Mouse (Mus musculus) stomach, embryonic 14.5 days (tissue): ENCODE results near the gene Slc37a4. TPM values are rescaled to one million over a fixed set of nuclear protein-coding genes. Genes with fewer than 3 reads are reported as not detected.
A peak's percentile ranks its signal among the peaks of the same experiment; 100 is the strongest.
"Not testable (repeated sequence)": the region's sequence is repeated elsewhere in the genome, so short reads cannot be mapped to it uniquely, and the experiment has no call there.

Experiments
- ATAC-seq: fragments of 200-750 bp; cut with Nextera tagmentation; 2 replicates; pipeline ENCODE4 v1.8.0; 2017; ENCODE audit warnings: low read depth, moderate TSS enrichment; ENCODE audit not compliant: insufficient number of reproducible peaks, insufficient read depth, low FRiP score
- H3K27ac ChIP-seq: fragments of 300-500 bp; sonication (generic); 2 replicates; pipeline ENCODE4 v1.5.1; 2014; ENCODE audit warnings: mild to moderate bottlenecking, low read length, moderate library complexity, mixed read lengths
- H3K27me3 ChIP-seq: fragments of 300-500 bp; sonication (generic); 2 replicates; pipeline ENCODE4 v1.6.1; 2014; ENCODE audit warnings: low read length, control low read depth, mixed read lengths; ENCODE audit not compliant: control insufficient read depth, insufficient read depth
- H3K36me3 ChIP-seq: fragments of 300-500 bp; sonication (generic); 2 replicates; pipeline ENCODE4 v1.6.1; 2014; ENCODE audit warnings: mild to moderate bottlenecking, control low read depth, low read length, moderate library complexity, mixed read lengths; ENCODE audit not compliant: control insufficient read depth, insufficient read depth
- H3K4me1 ChIP-seq: fragments of 300-500 bp; sonication (generic); 2 replicates; pipeline ENCODE4 v1.6.1; 2014; ENCODE audit warnings: low read length, control low read depth, mixed read lengths; ENCODE audit not compliant: control insufficient read depth, insufficient read depth
- H3K4me2 ChIP-seq: fragments of 300-500 bp; sonication (generic); replicated peaks from 2 replicates; pipeline ENCODE4 v1.6.1; 2014; ENCODE audit warnings: low read depth, low read length, control low read depth
- H3K4me3 ChIP-seq: fragments of 300-500 bp; sonication (generic); 2 replicates; pipeline ENCODE4 v1.5.1; 2014; ENCODE audit warnings: low read depth, low read length, control low read depth
- H3K9ac ChIP-seq: fragments of 300-500 bp; sonication (generic); replicated peaks from 2 replicates; pipeline ENCODE4 v1.6.1; 2014; ENCODE audit warnings: low read depth, mild to moderate bottlenecking, control low read depth, low read length, moderate library complexity, mixed read lengths
- H3K9me3 ChIP-seq: fragments of 300-500 bp; sonication (generic); 2 replicates; pipeline ENCODE4 v1.6.1; 2016; ENCODE audit warnings: low read depth, low read length, control low read depth; ENCODE audit not compliant: control insufficient read depth
- WGBS: fragments of 180-500 bp; shearing (Covaris S2); extraction: QIAGEN DNeasy Blood & Tissue Kit; methylation state at CpG from one replicate; pipeline ENCODE4 v1.1.7; 2014; 5-methylcytosine and 5-hydroxymethylcytosine counted together
- polyA plus RNA-seq: library from polyadenylated mRNA; unstranded; fragments of >200 nt; fragmentation: Nextera tagmentation; extraction: Ambion mirVana; gene quantifications from 2 replicates; pipeline ENCODE4 v1.2.1, GENCODE M21; 2014

The Slc37a4 gene
- polyA plus RNA-seq, 1 experiment from 2014 or later = 22.3 TPM

DNA sequence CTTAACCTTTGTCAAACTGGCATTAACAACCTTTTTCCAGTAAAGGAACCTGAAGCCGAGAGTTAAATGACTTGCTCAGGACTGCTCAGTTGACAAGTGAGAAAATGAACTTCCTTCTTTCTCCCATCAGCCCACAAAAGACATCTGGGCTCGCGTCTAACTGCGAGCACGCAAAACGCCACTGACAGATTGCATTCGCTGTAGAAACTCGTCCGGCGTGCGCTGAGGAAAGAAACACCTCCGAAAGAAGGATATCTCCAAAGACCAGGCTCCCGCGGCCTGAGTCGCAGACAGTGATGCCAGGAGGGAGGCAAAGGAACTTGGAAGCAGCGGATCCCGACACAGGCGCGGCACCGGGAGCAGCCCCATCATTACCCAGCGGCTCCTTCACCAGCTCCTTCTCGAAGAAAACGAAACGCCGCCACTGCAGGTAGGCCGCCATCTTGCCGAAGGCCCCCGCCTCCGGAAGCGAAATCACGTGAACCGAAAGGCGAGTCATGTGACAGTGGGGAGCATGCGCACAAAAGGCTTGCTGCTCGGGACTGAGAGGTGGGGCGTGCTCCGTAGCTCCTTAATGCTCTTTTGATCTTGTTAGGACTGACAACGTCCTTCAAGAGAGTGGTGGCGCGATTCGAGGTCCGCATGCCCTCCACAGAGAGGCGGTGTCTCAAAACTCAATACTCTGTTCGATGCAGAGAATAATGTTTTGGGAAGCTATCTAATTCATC lies 35.3 kb upstream of the Slc37a4 start, which contains the start of gene Vps11:
Gene Vps11, minus strand, starts transcription at position 481 of the 728 bp plus-strand sequence.
- peak within 1 kb of the TSS; percentile 85 for H3K4me3 ChIP-seq
- peaks cover 5% of the 10 kb centered on the region; the same call in 1 of the 2 replicates for H3K4me1 ChIP-seq
- under 1% methylated on average over 44 of the region's 44 CpGs for WGBS
- H3K36me3 ChIP-seq = peaks cover 24% of the 10 kb centered on the region
- ATAC-seq = peak; percentile 96
- H3K27me3 ChIP-seq = no peaks in the 10 kb centered on the region
- peak within 1 kb of the TSS; percentile 57 for H3K9ac ChIP-seq
- peak within 1 kb of the TSS; percentile 23; the same call in 1 of the 2 replicates for H3K27ac ChIP-seq
- H3K9me3 ChIP-seq = no peaks in the 10 kb centered on the region
- H3K4me2 ChIP-seq = peak within 1 kb of the TSS; percentile 84

DNA sequence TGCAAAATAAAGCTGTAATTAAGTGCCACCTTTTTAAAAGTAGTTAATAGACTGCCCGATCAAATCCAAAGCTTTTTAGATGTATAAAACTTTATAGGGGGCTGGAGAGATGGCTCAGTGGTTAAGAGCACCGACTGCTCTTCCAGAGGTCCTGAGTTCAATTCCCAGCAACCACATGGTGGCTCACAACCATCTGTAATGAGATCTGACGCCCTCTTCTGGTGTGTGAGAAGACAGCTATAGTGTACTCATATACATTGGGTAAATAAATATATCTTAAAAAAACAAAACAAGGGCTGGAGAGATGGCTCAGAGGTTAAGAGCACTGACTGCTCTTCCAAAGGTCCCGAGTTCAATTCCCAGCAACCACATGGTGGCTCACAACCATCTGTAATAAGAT lies 34.7 kb upstream of the Slc37a4 start:
- H3K4me1 ChIP-seq, H3K27me3 ChIP-seq, H3K27ac ChIP-seq, ATAC-seq, H3K9ac ChIP-seq, H3K9me3 ChIP-seq: not testable (repeated sequence)
- H3K4me2 ChIP-seq = peak overlapping the region; percentile 84
- 43% methylated on average over 4 of the region's 4 CpGs for WGBS
- peak overlapping the region; percentile 85 for H3K4me3 ChIP-seq
- peaks cover 19% of the 10 kb centered on the region for H3K36me3 ChIP-seq

DNA sequence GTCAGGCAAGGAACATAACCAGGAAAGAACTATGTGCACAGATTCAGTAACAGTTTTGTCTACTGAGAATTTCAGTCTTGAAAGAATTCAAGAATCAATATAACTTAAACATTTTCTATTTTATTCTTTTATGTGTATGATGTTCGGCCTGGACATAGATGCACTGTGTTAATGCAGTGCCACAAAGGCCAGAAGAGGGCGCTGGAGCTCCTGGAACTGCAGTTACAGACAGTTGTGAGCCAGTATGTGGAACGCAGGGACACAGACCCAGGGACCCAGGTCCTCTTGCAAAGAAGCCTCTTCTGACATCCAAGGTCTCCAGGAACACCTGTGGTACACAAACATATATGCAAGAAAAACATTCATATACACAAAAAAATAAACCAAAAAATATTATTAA lies 32.2 kb upstream of the Slc37a4 start:
- ATAC-seq = no peak
- no peak overlapping the region for H3K4me2 ChIP-seq

DNA sequence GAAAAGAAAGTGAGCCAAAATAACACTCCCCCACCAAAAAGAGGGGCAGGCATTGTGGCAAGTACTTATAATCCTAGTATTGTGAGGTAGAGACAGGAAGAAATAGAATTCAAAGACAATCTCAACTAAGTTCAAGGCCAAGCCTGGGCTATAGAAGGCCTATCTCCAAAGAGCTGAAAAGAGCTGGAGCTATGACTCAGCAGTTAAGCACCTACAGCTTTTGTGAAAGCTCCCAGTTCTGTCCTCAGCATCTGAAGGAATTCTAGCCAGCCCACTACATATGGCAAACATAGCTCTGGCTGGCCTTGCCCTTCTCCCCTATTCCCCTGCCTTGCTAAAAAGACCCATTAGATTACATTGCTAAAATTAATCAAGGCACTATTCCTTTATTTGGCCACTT lies 23.3 kb upstream of the Slc37a4 start:
- Histone ChIP-seq H3K9me3 (no peaks in the 10 kb centered on the region), H3K27me3 (no peaks in the 10 kb centered on the region), H3K4me2 (no peak overlapping the region), H3K4me3 (no peak overlapping the region), H3K9ac (no peak overlapping the region), H3K4me1 (no peaks in the 10 kb centered on the region), H3K27ac (no peak overlapping the region), H3K36me3 (no peaks in the 10 kb centered on the region)
- ATAC-seq = no peak

More for the DNA sequence above, 32.2 kb upstream of the Slc37a4 start:
- no peak overlapping the region for H3K9ac ChIP-seq
- H3K4me1 ChIP-seq = peaks cover 5% of the 10 kb centered on the region; the same call in 1 of the 2 replicates
- no peak overlapping the region for H3K4me3 ChIP-seq
- no peaks in the 10 kb centered on the region for H3K9me3 ChIP-seq
- H3K27ac ChIP-seq = no peak overlapping the region
- WGBS = 59% methylated on average over 3 of the region's 3 CpGs
- no peaks in the 10 kb centered on the region for H3K27me3 ChIP-seq
- peaks cover 2% of the 10 kb centered on the region for H3K36me3 ChIP-seq

DNA sequence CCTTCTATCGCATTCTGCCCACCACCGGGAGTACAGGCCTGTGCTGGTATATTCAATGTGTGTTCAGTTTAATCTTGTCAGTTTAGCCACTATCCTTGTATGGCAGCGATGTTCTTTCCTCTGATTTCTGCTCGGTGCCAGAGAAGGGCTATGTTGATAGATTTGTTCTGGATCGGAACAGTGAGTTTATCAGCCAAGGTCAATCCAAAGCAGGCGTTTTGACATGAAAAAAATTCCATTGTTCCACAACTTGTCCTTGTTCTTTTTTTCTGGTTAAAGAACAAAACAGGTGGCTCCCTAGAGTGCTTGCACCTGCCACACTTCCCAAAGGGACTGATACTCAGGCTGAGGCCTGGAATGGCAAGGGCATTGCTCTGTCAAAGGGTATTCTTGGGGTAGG lies 20.5 kb upstream of the Slc37a4 start:
- H3K9ac ChIP-seq = no peak overlapping the region
- H3K27ac ChIP-seq = no peak overlapping the region
- H3K27me3 ChIP-seq = no peaks in the 10 kb centered on the region
- H3K4me2 ChIP-seq = no peak overlapping the region
- ATAC-seq = no peak
- no peaks in the 10 kb centered on the region for H3K9me3 ChIP-seq
- peaks cover 8% of the 10 kb centered on the region for H3K4me1 ChIP-seq
- peaks cover under 1% of the 10 kb centered on the region; the same call in 1 of the 2 replicates for H3K36me3 ChIP-seq
- WGBS = 88% methylated on average over 6 of the region's 6 CpGs
- no peak overlapping the region for H3K4me3 ChIP-seq

DNA sequence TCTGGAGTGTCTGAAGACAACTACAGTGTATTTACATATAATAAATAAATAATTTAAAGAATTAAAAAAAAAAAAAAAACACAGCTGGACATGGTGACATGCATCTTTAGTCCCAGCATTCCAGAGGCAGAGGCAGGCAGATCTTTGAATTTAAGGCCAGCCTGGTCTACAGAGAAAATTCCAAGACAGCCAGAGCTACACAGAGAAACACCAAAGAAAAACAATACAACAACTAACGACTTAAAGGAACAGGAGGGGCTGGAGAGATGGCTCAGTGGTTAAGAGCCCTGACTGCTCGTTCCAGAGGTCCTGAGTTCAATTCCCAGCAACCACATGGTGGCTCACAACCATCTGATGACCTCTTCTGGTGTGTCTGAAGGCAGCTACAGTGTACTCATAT lies 19.3 kb upstream of the Slc37a4 start:
- not testable (repeated sequence) for H3K27ac ChIP-seq, H3K9ac ChIP-seq, H3K4me1 ChIP-seq, H3K27me3 ChIP-seq, H3K4me2 ChIP-seq, H3K9me3 ChIP-seq, ATAC-seq, H3K4me3 ChIP-seq
- H3K36me3 ChIP-seq = peaks cover 13% of the 10 kb centered on the region
- WGBS = 84% methylated on average over 2 of the region's 2 CpGs

DNA sequence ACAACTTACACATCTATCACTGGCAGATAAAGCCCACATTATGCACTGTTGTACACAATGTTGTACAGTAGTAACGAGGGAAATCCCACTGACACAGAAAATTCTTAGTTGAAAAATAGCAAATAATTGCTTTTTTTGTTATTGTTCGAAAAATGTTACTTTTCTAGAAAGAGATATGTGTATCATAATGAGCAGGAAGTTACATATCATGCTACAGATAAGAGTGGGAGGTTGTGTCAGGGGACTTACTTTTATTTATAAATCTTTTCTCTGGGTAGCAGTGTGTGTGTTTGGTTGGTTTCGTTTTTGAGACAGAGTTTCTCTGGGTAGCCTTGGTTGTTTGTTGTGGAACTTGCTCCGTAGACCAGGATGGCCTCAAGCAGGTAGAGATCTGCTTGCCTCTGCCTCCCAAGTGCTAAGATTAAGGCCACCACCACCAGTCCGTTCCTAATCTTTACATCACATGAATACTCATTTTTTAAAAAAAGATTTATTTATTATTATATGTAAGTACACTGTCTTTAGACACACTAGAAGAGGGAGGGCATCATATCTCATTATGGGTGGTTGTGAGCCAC lies 18.4 kb upstream of the Slc37a4 start:
- Histone ChIP-seq H3K27ac (0 out of 2 replicates have a peak overlapping the region, but pooled peaks have one; percentile 87), H3K4me3 (peak overlapping the region; percentile 69), H3K9me3 (no peaks in the 10 kb centered on the region), H3K4me1 (peaks cover 8% of the 10 kb centered on the region), H3K4me2 (peak overlapping the region; percentile 48), H3K9ac (0 out of 2 replicates have a peak overlapping the region, but pooled peaks have one; percentile 61), H3K27me3 (no peaks in the 10 kb centered on the region), H3K36me3 (peaks cover 22% of the 10 kb centered on the region)
- WGBS = 81% methylated on average over 5 of the region's 5 CpGs
- ATAC-seq = no peak

DNA sequence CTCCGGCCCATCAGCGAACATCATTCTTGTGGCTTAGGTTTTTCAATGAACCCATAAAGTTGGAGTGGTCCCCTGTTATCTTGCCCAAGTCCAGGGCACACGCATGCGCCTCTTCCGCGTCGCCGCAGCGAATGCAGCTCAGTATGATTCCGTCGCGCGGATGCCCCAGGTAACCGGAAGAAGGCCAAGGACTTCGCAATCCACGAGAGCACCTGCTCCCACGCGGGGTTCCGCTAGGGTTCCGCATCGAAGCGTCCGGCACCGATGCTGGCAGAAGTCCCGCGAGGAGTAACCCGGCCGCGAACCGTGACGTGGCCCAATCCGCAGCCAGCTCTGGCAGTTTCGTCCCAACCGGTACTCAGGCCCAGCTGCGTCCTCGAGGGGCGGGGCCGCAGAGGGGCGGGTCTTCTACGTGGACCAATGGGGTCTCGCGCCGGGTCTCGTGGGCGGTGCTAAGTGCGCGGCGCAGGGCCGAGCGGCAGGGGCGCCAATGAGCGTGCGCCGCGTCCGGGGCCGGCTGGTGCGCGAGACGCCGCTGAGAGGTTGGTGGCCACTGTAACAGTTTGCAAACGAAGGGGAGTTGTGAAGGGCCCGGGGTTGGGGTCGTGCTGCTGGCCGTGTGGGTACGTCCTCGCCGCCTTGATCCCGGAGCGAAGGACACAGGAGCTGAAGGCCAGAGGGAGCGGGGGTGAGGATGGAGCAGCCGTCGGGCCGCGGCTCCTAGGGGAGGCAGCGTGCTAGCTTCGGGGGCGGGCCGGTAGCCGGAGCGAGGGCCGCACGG lies 17.4 kb upstream of the Slc37a4 start, which contains the start of gene Hyou1:
Gene Hyou1, plus strand, starts transcription at position 437 of the 781 bp plus-strand sequence.
- H3K4me2 ChIP-seq = peak within 1 kb of the TSS; percentile 98
- peak within 1 kb of the TSS; percentile 92 for H3K9ac ChIP-seq
- WGBS = under 1% methylated on average over 83 of the region's 83 CpGs
- H3K27ac ChIP-seq = peak within 1 kb of the TSS; percentile 87
- peaks cover 32% of the 10 kb centered on the region for H3K36me3 ChIP-seq
- H3K4me3 ChIP-seq = peak within 1 kb of the TSS; percentile 69
- H3K27me3 ChIP-seq = no peaks in the 10 kb centered on the region
- H3K9me3 ChIP-seq = no peaks in the 10 kb centered on the region
- peaks cover 8% of the 10 kb centered on the region for H3K4me1 ChIP-seq
- ATAC-seq = peak; percentile 97
